Mouse (Mus musculus): ENCODE measurements around the gene Car4.

DNA sequence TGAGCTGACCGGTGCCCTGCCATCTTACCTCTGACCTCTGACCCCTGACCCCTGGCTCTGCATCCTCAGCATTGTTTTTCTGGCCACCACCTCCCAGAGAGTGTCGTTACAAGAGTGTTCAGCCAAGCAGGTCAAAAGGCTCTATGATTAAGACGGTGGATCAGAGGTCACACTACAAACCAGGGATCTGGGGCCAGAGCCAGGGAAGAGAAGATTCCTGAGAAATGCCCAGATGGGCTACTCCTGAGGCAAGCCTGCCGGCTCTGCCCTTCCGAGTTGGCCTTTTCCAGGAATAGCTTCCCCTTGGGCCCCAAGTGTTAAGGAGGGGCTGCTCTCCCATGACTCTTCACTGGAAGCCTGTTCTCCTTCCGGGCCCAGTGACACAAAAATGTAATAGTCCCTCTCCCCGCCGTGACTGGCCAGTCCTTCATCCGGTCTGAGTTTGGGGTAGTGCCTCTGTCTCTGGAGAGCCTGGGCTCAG lies 2.2 kb downstream of the Car4 start:
- TF ChIP-seq CTCF (IDR thresholded peaks at IDR 0.05; ENCODE audit: borderline replicate concordance, insufficient read depth, low read depth, low read length): no peak
- TF ChIP-seq POLR2A (IDR thresholded peaks at IDR 0.05; ENCODE audit: borderline replicate concordance, insufficient read depth, low read length): peak; percentile 61; the same call in 1 of the 2 replicates
